In genomic region chr9:40356768-40357446, GRCm38 (mm10) we compare ENCODE assay signal across 22 mouse cellular contexts.
"Had no signal": no experiment of that assay in that cellular context is flagged by ENCODE, and none has a peak within 500 bp of the region (broad histone marks: within the 10 kb centered on the region; RNA-seq: fewer than 3 reads in every experiment).

No protein-coding gene starts in this region.

- H3K9me3 ChIP-seq: limb, embryonic 12.5 days; limb, embryonic 15.5 days; midbrain, embryonic 12.5 days; midbrain, embryonic 15.5 days; neural tube, embryonic 12.5 days; neural tube, embryonic 15.5 days; stomach, embryonic 15.5 days had no signal

- H3K27me3 ChIP-seq: limb, embryonic 12.5 days; limb, embryonic 15.5 days; midbrain, embryonic 12.5 days; midbrain, embryonic 15.5 days; neural tube, embryonic 12.5 days; neural tube, embryonic 15.5 days; stomach, embryonic 15.5 days had no signal

- H3K27ac ChIP-seq: kidney, postnatal 0 days; limb, embryonic 12.5 days; limb, embryonic 15.5 days; liver, embryonic 14.5 days; macrophage; midbrain, embryonic 12.5 days; midbrain, embryonic 15.5 days; neural tube, embryonic 12.5 days; neural tube, embryonic 15.5 days; stomach, embryonic 15.5 days had no signal

- H3K4me2 ChIP-seq: limb, embryonic 12.5 days; limb, embryonic 15.5 days; liver, embryonic 11.5 days; lung, embryonic 14.5 days; midbrain, embryonic 12.5 days; midbrain, embryonic 15.5 days; neural tube, embryonic 12.5 days; neural tube, embryonic 15.5 days; stomach, embryonic 15.5 days had no signal

- H3K36me3 ChIP-seq: limb, embryonic 12.5 days; limb, embryonic 15.5 days; midbrain, embryonic 12.5 days; midbrain, embryonic 15.5 days; neural tube, embryonic 12.5 days; neural tube, embryonic 15.5 days; stomach, embryonic 15.5 days had no signal

- H3K4me1 ChIP-seq: limb, embryonic 12.5 days; limb, embryonic 15.5 days; stomach, embryonic 15.5 days had no signal

- DNase-seq: kidney, adult 18-20 months; kidney, postnatal 25 days; left cerebral cortex, postnatal 4 days; liver, postnatal 0 days; lung, embryonic 14.5 days; right cerebral cortex, adult 18-20 months; right cerebral cortex, postnatal 14 days; spleen, adult 18-20 months; thymus, adult 18-20 months; thymus, postnatal 36 days had no signal

- H3K4me3 ChIP-seq: limb, embryonic 12.5 days; limb, embryonic 15.5 days; midbrain, embryonic 12.5 days; midbrain, embryonic 15.5 days; neural tube, embryonic 12.5 days; neural tube, embryonic 15.5 days; stomach, embryonic 15.5 days had no signal

- ATAC-seq: liver, postnatal 0 days; lung, postnatal 0 days; midbrain, embryonic 15.5 days had no signal

- H3K9ac ChIP-seq: limb, embryonic 12.5 days; limb, embryonic 15.5 days; liver, embryonic 14.5 days; liver, postnatal 0 days; lung, embryonic 14.5 days; midbrain, embryonic 12.5 days; midbrain, embryonic 15.5 days; neural tube, embryonic 12.5 days; neural tube, embryonic 15.5 days; stomach, embryonic 15.5 days had no signal
